Mouse (Mus musculus) spleen, postnatal 14 days (tissue): ENCODE measurements around the gene Sh3d19.

ENCODE experiments used
- DNase-seq, 2 experiments: peaks; one replicate each; pipeline ENCODE4 v3.0.0; 2021 to 2022; ENCODE audit warnings: low spot score in 2 of 2

Gene Sh3d19

GRCm38 (mm10) chr3:86136936-86137574 lies 166.1 kb downstream of the Sh3d19 start:
- DNase-seq: no peak

- DNase-seq: no peak
Measured at GRCm38 (mm10) chr3:86139660-86140059, 168.8 kb downstream of the Sh3d19 start.

GRCm38 (mm10) chr3:86141366-86141765 lies 170.5 kb downstream of the Sh3d19 start:
- DNase-seq: no peak

- DNase-seq: peak in 1 of 2 experiments; percentile 11
Measured at GRCm38 (mm10) chr3:86141886-86142262, 171.0 kb downstream of the Sh3d19 start.

GRCm38 (mm10) chr3:86142263-86142933 lies 171.5 kb downstream of the Sh3d19 start, which contains the start of gene Rps3a1:
Rps3a1 (minus strand) TSS chr3:86142702.
- DNase-seq: peak; percentile 99 to 100

GRCm38 (mm10) chr3:86142934-86143317 lies 172.0 kb downstream of the Sh3d19 start:
- DNase-seq: no peak

GRCm38 (mm10) chr3:86143343-86143742 lies 172.4 kb downstream of the Sh3d19 start:
- DNase-seq: no peak

GRCm38 (mm10) chr3:86149063-86149462 lies 178.2 kb downstream of the Sh3d19 start:
- DNase-seq: peak in 1 of 2 experiments; percentile 9

GRCm38 (mm10) chr3:86149521-86149920 lies 178.6 kb downstream of the Sh3d19 start:
- DNase-seq: no peak

GRCm38 (mm10) chr3:86168841-86169425 lies 198.0 kb downstream of the Sh3d19 start:
- DNase-seq: no peak

GRCm38 (mm10) chr3:86179714-86180113 lies 208.8 kb downstream of the Sh3d19 start:
- no peak for DNase-seq
